Mouse (Mus musculus): ENCODE data around the gene Cdkal1. TPM values are rescaled to one million over a fixed set of nuclear protein-coding genes. Genes with fewer than 3 reads are reported as not detected.

Gene Cdkal1
- polyA plus RNA-seq, 2 experiments = 10.8 to 29.8 TPM

- peaks cover 4% of the 10 kb centered on the region; the same call in 1 of the 2 replicates for H3K9me3 ChIP-seq (ENCODE audit: control insufficient read depth, low read length)
- no peak for ATAC-seq (ENCODE audit: low FRiP score, low read depth)
- H3K4me3 ChIP-seq (replicated peaks; ENCODE audit: low read length) = no peak overlapping the region
- WGBS = 69% methylated on average over 5 of the region's 5 CpGs
- TF ChIP-seq POLR2A (IDR thresholded peaks at IDR 0.05; ENCODE audit: borderline replicate concordance, extremely low read depth, insufficient read depth, insufficient read length) = no peak
- no peak for DNase-seq (ENCODE audit: low spot score)
- no peaks in the 10 kb centered on the region for H3K27me3 ChIP-seq (ENCODE audit: control insufficient read depth, insufficient read depth, low read length)
- H3K4me2 ChIP-seq (replicated peaks; ENCODE audit: low read depth, low read length, severe bottlenecking) = no peak overlapping the region
- no peaks in the 10 kb centered on the region for H3K36me3 ChIP-seq (ENCODE audit: control insufficient read depth, insufficient read depth, low read length)
- H3K9ac ChIP-seq (ENCODE audit: low read depth, low read length, severe bottlenecking) = no peak overlapping the region
- no peaks in the 10 kb centered on the region for H3K4me1 ChIP-seq (ENCODE audit: control insufficient read depth, insufficient read depth, low read length)
- no peak overlapping the region for H3K27ac ChIP-seq (replicated peaks; ENCODE audit: low read depth, low read length)
Measured at GRCm38 (mm10) chr13:29221646-29222045, 633.8 kb downstream of the Cdkal1 start.

- ATAC-seq (ENCODE audit: low FRiP score, low read depth) (no peak), DNase-seq (ENCODE audit: low spot score) (no peak)
- Histone ChIP-seq H3K4me2 (replicated peaks; ENCODE audit: low read depth, low read length, severe bottlenecking) (no peak overlapping the region), H3K9me3 (ENCODE audit: control insufficient read depth, low read length) (peaks cover 4% of the 10 kb centered on the region; the same call in 1 of the 2 replicates), H3K9ac (ENCODE audit: low read depth, low read length, severe bottlenecking) (no peak overlapping the region), H3K27ac (replicated peaks; ENCODE audit: low read depth, low read length) (no peak overlapping the region), H3K4me3 (replicated peaks; ENCODE audit: low read length) (no peak overlapping the region), H3K36me3 (ENCODE audit: control insufficient read depth, insufficient read depth, low read length) (no peaks in the 10 kb centered on the region), H3K4me1 (ENCODE audit: control insufficient read depth, insufficient read depth, low read length) (no peaks in the 10 kb centered on the region), H3K27me3 (ENCODE audit: control insufficient read depth, insufficient read depth, low read length) (no peaks in the 10 kb centered on the region)
- TF ChIP-seq POLR2A (IDR thresholded peaks at IDR 0.05; ENCODE audit: borderline replicate concordance, extremely low read depth, insufficient read depth, insufficient read length) = no peak
Measured at GRCm38 (mm10) chr13:29218594-29219230, 636.8 kb downstream of the Cdkal1 start.

- no peaks in the 10 kb centered on the region for H3K36me3 ChIP-seq (ENCODE audit: control insufficient read depth, insufficient read depth, low read length)
- WGBS = 3% methylated on average over 27 of the region's 27 CpGs
Measured at GRCm38 (mm10) chr13:29210159-29211021, 645.1 kb downstream of the Cdkal1 start.

GRCm38 (mm10) chr13:29208749-29209148 lies 646.7 kb downstream of the Cdkal1 start:
- TF ChIP-seq POLR2A (IDR thresholded peaks at IDR 0.05; ENCODE audit: borderline replicate concordance, extremely low read depth, insufficient read depth, insufficient read length) = no peak
- 90% methylated on average over 6 of the region's 6 CpGs for WGBS
- no peaks in the 10 kb centered on the region for H3K9me3 ChIP-seq (ENCODE audit: control insufficient read depth, low read length)
- no peaks in the 10 kb centered on the region for H3K36me3 ChIP-seq (ENCODE audit: control insufficient read depth, insufficient read depth, low read length)
- DNase-seq (ENCODE audit: low spot score) (no peak), ATAC-seq (ENCODE audit: low FRiP score, low read depth) (no peak)
- no peak overlapping the region for H3K9ac ChIP-seq (ENCODE audit: low read depth, low read length, severe bottlenecking)
- H3K4me1 ChIP-seq (ENCODE audit: control insufficient read depth, insufficient read depth, low read length) = no peaks in the 10 kb centered on the region
- H3K4me2 ChIP-seq (replicated peaks; ENCODE audit: low read depth, low read length, severe bottlenecking) = no peak overlapping the region
- H3K27ac ChIP-seq (replicated peaks; ENCODE audit: low read depth, low read length) = no peak overlapping the region
- no peaks in the 10 kb centered on the region for H3K27me3 ChIP-seq (ENCODE audit: control insufficient read depth, insufficient read depth, low read length)
- H3K4me3 ChIP-seq (replicated peaks; ENCODE audit: low read length) = no peak overlapping the region

More at GRCm38 (mm10) chr13:29210159-29211021, 645.1 kb downstream of the Cdkal1 start:
- Histone ChIP-seq H3K9me3 (ENCODE audit: control insufficient read depth, low read length) (no peaks in the 10 kb centered on the region), H3K4me1 (ENCODE audit: control insufficient read depth, insufficient read depth, low read length) (no peaks in the 10 kb centered on the region), H3K4me3 (replicated peaks; ENCODE audit: low read length) (peak overlapping the region; percentile 35), H3K27ac (replicated peaks; ENCODE audit: low read depth, low read length) (no peak overlapping the region), H3K9ac (ENCODE audit: low read depth, low read length, severe bottlenecking) (peak overlapping the region; percentile 38), H3K27me3 (ENCODE audit: control insufficient read depth, insufficient read depth, low read length) (no peaks in the 10 kb centered on the region), H3K4me2 (replicated peaks; ENCODE audit: low read depth, low read length, severe bottlenecking) (peak overlapping the region; percentile 63)
- DNase-seq (ENCODE audit: low spot score) (no peak), ATAC-seq (ENCODE audit: low FRiP score, low read depth) (no peak)
- no peak for TF ChIP-seq POLR2A (IDR thresholded peaks at IDR 0.05; ENCODE audit: borderline replicate concordance, extremely low read depth, insufficient read depth, insufficient read length)

DNA sequence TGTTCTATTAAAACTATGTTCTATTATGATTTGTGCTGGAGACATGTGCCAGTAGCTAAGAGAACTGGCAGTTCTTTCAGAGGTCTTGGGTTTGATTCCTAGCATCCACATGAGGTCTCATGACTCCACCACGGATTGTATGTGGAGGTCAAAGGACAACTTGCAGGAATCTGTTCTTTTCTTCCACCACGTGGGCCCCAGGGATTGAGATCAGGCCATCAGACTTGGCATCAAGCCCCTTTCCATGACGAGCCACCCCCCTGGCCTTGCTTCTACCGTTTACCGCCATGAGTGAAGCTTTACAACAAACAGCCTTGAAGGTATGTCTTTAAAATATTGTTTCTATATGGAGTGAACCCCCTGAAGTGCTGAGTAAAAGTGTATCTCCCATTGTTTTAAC lies 651.6 kb downstream of the Cdkal1 start:
- ATAC-seq (ENCODE audit: low FRiP score, low read depth) = no peak
- DNase-seq (ENCODE audit: low spot score) = no peak
- H3K4me1 ChIP-seq (ENCODE audit: control insufficient read depth, insufficient read depth, low read length) = no peaks in the 10 kb centered on the region
- no peak overlapping the region for H3K9ac ChIP-seq (ENCODE audit: low read depth, low read length, severe bottlenecking)
- H3K27me3 ChIP-seq (ENCODE audit: control insufficient read depth, insufficient read depth, low read length) = no peaks in the 10 kb centered on the region
- whole genome bisulfite sequencing = 82% methylated on average over 5 of the region's 5 CpGs
- H3K9me3 ChIP-seq (ENCODE audit: control insufficient read depth, low read length) = no peaks in the 10 kb centered on the region
- no peak overlapping the region for H3K27ac ChIP-seq (replicated peaks; ENCODE audit: low read depth, low read length)
- no peak overlapping the region for H3K4me3 ChIP-seq (replicated peaks; ENCODE audit: low read length)
- no peak for TF ChIP-seq POLR2A (IDR thresholded peaks at IDR 0.05; ENCODE audit: borderline replicate concordance, extremely low read depth, insufficient read depth, insufficient read length)
- H3K36me3 ChIP-seq (ENCODE audit: control insufficient read depth, insufficient read depth, low read length) = no peaks in the 10 kb centered on the region
- H3K4me2 ChIP-seq (replicated peaks; ENCODE audit: low read depth, low read length, severe bottlenecking) = no peak overlapping the region

Measured in limb, embryonic 14.5 days (tissue).